Mouse (Mus musculus): ENCODE results near the gene Pycr2.
A peak's percentile ranks its signal among the peaks of the same experiment; 100 is the strongest.

The Pycr2 gene

DNA sequence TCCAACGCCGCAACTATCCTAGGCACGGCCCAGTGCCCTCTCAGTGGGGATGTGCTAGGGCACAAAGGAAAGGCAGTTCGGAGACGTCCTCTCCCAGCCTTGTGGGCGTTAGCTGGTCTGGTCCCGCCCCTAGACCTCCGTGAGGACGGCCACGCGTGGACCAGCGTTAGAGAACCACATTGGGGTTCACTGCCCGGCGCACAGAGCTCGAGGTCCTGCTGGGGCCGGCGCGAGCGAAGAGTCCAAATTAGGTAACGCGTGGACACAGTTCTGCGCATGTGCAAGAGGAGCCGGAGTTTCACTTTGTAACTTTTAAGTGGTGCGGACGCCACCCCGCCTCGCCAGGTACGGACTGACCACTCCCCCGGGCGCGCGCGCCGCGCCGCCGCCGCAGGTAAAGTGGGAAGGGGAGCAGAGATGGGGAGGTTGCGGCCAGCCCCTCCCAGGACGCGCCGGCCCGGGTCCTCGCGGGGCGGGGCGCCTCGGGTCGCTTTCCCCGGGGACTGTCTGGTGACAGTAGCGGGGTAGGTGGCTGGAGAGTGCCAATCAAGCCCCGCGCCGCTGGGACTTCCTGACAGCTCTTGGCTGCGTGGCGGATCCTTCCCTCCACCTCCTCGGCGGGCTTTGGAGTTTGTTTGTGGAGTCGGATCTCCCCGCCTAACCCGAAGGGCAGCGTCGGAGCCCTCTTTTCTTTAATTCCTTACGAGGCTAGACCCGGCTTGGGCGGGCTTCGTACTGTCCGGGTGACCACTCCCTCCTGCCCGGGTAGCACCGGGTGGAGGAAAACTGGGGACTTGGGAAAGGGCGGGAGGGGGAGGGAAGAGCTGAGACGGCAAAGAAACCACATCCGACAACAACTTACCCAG, 38.3 kb downstream of the Pycr2 start, which contains the start of gene Tmem63a:
TSS of gene Tmem63a (plus strand) at position 179 of the 866 bp plus-strand sequence.
- peak; percentile 54 to 60 for DNase-seq

DNA sequence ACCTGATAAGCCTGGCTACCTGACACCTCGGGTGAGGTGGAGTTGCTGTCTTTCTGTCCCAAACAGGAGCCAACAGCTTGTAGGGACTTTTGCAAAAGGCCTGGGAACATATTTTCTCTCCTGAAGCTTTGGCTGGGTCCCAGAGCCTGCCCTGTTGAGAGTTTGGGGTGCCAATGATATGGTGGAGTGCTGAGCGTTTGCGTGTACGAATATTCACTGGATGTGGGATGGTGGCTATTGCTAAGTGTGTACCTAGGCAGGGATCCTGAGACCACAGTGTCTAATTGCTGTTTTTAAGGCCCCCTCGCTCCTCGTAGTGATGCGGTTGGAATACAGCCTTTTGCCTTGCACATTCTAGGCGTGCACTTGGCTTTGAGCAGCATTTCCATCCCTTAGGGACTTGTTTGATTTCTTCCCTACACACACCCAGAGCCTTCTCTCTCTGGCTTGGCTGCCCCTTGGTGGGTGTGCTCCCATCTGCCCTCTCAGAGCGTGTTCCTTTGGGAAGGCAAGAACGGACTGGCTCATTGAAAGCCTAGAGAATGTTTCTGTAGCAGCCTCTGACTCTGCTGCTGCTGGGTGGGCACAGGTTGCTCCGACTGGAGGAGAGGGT, 39.0 kb downstream of the Pycr2 start:
- no peak for DNase-seq

DNA sequence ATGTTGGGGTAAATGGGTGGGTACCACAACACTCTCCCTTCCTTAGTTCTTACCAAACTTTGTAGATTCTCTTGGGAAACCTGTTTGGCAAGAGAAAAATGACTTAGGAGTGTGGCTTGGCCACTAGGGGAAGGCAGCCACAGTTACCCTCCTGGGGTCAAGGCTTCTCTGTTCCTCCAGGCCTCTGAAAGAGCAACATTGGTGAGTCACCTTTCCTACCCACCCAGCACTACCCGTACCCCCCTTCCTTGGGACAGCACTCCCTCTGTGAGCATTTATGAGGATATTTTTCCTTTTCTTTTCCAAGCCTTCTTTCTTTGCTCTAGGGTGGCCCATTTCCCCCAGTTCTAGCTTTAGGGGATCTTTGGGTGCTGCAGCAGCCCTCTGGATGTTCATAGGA, 39.8 kb downstream of the Pycr2 start:
- DNase-seq = no peak

DNA sequence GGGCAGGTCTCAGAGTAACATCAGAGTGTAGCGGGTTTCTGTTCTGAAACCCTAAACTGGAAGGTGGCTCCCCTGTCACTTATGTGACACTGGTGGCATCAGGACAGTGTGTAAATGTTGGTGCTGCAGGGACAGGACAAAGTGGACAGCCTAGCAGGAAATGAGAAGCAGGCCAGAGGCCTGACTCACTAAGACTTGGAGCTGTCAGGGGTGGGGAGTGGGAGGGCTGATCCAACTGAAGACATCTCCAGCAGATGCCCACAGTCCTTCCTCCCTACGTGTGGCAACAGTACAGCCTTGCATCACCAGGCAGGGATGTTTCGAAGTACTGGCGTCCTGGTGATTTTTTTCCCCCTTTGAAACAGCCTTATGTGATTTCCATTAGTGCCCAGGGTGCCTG, 40.5 kb downstream of the Pycr2 start:
- no peak for DNase-seq

DNA sequence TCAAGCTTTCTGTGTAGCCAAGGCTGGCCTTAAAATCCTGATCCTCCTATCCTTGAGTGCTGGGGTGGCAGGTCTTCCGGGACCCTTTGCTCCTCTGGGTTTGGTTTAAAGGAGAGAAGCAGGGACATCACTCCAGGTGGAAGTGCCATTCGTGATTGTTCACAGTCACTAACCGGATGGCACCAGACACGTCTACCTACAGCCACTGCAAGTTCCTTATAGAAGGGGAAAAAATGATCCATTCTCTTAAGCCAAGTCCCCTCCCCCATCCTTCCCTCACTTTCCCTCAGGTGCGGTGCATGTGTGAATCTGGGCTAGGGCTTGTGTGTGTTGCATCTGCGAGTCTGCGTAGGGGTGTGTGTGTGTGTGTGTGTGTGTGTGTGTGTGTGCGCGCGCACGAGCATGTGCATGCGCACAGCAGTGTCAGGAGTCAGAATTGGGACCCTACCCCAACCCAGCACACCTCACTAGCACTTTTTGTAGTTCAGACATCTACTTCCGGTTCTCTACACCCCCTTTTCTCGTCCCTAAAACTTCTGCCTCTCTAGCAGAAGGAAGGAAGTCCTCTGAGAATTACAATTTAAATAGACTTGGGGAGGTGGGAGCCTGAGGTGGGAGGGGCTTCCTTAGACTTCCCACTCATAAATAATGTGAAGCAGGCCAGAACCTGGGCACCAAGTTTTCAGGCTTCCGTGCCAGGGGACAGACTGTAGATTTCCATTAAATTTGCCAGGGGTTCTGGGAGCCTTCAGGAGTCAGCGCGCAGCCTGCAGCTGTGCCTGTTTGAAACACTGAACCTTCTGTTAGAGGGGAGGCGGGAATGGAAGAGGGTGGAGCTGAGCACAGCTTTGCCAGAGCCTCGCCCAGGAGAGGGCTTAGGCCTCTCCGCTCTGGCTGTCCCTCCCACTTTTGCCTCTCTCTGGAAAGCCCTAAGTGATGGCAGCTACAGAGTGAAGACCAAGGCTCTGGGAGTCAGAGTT, 41.2 kb downstream of the Pycr2 start:
- DNase-seq = peak in 1 of 2 experiments; percentile 39

DNA sequence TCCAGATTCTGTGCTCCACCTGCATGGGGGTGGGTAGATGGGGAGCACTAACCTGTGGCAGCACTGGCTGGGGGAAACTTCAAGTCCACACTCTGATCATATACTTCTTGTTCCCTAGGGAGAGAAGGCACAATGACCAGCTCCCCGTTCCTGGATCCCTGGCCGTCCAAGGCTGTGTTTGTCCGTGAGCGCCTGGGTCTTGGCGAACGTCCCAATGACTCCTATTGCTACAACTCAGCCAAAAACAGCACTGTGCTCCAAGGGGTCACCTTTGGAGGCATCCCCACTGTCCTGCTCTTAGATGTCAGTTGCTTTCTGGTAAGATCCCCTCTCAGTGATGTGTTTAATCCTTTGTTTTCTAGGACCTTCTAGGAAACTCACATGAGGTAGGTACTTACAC, 42.4 kb downstream of the Pycr2 start:
- no peak for DNase-seq

DNA sequence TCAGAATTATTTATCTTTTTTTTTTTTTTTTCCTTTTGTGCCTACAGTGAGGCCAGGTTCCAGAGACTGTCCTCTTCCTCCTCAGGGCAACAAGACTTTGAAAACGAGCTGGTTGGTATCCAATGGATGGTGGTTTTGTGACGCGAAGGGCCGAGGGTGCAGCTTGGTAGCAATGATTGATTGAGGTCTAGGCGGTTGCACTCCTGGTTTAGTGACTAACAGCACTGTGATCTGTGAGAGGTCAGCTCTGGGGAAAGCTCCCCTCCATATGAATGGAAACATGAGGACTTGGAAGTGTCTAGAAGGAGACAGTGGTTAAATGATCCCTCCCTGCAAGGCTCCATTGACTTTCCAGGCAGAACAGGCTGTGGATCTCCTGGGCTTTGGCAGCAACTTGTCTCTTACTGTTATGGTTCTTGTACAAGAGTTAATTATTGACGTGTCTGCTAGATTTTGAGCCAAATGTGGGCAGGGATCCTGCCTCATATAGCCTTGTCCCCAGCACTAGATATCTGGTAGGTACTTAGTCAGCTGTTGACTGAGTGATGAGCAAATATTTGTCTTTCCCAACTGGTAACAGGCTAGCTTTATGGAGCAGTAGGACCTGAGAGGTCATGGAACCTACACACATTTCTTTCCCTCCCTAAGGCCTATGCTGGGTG, 48.1 kb downstream of the Pycr2 start:
- no peak for DNase-seq

DNA sequence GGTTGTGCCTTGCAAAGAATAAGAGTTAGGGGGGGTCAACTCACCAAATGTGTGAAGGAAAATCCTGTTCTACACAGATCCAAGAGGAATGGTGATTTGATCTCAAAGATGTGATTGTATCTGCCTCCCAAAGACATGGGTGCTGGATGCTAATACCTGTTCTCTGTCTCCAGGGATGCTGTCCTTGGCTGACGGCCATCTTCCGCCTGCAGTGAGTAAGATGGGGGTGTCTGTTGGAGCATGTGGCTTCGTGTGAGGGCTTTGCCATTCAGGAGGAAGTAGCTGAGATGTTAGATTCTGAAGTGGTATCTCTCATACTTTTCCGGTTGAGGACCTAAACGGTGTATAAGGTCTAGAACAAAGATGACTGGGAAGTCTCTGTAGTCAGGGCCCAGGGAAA, 48.7 kb downstream of the Pycr2 start:
- no peak for DNase-seq

DNA sequence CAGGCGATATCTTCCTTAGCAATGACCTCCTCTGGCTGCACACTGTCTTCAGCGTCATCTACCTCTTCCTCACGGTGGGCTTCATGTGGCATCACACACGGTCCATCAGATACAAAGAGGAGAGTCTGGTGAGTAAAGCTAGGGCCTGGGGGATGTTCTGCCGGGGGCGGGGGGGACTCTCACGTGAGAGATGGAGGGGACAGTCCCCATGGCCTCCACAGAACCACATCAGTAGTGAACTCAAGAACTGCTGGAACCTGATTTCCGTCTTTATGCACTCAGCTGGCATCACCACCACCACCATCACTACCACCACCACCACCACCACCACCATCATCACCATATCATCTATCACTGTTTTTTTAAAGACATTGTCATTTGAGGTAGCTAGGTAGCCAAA, 52.3 kb downstream of the Pycr2 start:
- no peak for DNase-seq

DNA sequence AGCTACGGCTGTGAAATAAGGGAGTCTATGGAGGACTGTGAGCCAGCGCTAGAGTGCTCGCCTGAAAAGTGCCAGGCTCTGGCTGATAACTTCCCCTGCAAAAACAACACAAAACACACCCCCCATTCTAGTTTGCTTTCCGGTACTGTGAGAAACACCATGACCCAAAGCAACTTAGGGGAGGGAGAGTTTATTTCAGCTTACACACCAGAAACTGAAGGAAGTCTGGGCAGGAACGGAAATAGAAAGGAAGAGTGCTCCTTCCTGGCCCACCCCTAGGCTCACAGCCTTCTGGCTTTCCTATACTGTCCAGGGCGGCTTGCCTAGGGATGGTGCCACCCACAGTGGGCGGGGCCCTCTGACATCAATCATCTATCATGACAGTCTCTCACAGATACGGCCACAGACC, 52.9 kb downstream of the Pycr2 start:
- no peak for DNase-seq
